Mouse (Mus musculus) ovary, postnatal 10 days (tissue): ENCODE data around the gene Fchsd2.

ENCODE experiments used
- DNase-seq: peaks from one replicate; pipeline ENCODE4 v3.0.0; 2022; ENCODE audit warnings: low spot score

Gene Fchsd2

DNA sequence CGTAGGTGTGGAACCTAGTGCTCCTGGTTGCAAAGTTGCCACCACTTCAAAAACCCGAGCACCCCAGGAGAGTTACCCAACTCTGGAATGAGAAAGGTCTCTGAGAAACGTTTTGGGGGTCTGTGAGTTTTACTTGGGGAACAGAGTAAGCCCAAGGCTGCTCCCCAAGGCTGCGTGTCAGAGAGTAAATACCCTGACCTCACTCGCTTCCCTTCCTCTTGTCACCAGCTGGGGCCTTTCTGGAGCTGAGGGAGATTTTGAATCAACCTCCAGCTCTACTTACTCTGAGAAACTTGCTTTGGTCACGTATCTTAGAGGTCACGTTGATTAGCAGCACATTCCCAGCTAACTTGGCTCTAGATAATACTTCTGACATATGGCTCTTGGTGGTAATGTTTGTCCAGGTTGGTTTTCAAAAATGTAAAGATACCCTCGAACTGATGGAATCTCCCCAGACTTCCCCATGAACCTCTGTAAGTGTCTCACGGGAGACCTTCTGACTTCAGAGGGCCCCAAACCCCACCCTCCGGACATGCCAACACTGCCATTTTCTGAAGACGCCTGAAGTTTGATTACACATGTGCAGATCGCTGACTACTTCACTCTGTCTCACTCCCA lies 20.4 kb upstream of the Fchsd2 start:
- no peak for DNase-seq

DNA sequence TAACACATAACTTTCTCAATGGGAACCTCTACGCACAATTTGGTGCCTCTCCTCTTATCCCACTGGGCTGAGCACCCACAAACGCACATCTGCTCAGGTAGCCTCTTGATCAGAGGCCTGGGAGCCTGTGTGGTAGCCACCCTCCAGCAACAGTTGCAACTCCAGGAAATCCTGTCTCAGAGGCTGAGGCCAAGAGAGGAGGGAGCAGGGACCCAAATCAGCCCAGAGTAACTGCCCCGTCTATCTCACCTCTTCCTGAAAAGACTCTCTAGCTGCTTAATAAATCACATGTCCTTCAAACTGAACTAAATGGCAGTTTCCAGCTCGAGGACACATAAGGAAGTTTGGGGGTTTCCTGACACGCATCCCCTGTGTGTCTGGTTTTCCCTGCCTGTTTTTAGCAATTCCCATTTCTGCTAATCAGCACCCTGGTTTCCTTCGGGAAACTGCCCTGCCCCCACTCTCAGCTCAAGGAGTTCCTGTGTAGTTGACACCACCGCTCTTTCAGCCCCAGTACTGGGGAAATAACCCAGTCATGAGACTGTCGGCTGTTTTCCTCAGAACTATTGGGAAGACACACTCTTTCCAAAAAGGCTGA lies 18.4 kb upstream of the Fchsd2 start:
- no peak for DNase-seq

DNA sequence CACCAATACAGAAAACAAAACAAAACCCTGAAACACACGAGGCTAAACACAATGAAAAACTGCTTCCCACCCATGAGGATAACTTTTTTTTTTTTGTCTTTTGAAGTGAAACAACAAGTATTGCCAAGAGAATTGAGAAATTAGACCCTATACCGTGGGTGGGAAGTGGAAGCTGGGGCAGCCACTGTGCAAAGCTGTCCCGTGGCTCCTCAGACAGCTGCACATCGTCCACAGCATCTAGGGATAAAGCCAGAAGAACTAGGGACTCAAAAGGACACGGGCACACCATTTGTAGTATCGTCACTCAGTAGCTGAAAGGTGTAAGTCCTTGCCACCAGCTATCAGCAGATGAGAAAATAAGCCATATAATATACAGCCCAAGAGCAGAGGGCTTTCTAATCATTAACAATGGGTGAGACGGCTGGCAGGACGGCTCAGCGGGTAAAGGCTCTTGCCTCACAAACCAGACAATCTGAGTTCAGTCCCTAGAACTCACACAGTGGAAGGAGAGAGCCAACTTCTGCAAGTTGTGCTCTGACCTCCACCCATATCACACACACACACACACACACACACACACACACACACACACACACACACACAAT lies 9.0 kb upstream of the Fchsd2 start:
- DNase-seq: no peak

DNA sequence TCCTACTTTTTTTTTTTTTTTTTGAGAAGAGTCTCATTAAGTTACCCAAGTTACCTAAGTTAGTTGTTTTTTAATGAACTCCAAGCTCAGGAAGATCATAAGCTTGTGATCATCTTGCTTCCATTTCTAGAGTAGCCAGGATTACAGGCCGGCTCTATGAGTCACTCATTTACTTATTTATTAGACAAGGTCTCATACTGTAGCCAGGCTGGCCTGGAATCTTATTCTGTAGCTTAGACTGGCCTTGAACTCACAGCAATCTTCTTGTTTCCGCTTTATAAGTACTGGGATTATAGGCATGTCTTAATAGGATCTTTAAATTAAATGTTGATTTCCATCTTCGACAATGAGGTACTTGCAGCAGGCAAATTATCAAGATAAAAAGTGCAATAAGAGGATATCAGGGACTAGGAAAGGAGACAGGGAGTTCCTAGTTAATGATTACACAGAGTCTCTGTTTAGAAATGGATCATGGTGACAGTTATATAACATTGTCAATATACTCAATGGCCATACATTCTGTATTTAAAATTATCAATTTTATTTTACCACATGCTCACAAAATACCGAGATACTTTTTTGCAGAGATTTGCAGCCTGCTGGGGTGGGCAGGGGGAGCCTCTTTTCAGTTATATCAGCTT lies 7.7 kb upstream of the Fchsd2 start:
- no peak for DNase-seq

DNA sequence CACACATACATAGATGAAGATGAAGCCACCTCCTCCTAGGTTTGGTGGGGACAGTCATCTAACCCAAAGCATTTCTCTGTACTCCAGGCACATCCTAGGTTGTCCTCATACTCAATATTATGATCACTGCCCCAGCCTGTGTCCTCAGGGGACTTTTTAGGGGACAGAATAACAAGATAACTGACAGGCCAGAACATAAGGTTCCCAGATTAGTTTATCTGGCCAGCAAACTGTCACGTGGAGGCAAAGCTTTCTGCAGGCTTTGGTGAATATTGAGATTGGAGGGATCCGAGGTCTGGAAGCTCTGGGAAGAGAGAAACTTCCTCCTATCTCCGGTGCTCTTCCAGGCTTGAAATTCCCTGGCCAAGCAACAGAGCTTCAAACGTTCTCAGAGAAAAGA lies 6.9 kb upstream of the Fchsd2 start:
- no peak for DNase-seq

DNA sequence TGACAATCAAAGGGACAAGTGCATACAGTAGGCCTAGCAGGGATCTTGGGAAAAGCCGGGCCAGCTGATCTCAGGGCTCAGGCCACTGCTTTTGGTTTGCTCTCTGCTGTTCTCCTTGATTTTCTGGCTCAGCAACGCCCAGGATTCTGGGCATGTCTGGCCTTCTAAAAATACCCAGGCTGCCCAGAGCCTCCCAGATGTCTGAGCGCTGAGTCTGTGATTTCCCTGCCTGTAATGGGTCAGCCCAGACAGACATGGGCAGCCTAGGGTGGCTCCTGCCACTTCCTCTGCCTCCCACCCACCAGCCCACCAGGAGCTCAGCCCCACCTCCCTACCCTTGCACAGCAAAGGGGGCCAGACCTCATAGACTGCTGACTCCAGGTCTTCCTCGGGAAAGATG lies 4.0 kb upstream of the Fchsd2 start:
- DNase-seq: no peak

DNA sequence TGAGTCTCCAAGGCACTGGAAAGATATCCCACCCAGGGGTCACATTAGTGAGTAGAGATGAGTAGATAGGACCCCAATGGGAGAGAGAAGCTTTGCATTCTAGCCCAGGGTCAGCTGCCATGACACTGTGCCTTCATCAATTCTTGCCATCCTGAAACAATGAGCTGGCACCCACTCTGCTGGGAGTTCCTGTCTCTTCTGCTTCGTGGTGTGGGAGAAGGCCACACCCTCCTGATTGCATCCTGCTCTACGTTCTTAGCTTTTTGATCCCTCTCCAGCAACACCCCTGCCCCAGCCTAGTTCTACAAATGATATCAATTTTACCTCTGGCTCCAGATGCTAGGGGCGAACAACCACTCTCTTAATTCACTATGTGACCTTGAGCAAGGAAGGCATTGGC lies 3.4 kb upstream of the Fchsd2 start:
- DNase-seq: no peak

DNA sequence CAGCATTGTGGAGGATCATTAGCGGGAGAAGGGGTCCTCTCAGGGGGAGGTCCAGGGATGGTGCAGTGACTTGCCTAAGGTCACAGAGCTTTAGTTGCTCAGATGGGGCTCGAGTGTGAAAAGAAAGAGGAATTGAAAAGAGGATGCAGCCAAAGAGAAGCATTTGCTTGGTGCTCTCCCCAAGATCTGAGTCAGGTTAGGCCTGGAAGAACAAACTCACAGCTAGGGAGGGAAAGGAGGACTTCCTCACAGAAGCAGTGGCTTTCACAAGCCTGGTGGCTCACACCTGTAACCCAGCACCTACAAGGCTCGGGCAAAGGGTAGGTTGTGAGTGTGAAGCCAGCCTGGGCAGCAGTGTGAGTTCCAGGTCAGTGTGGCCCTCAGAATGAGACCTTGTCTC lies 568 bp downstream of the Fchsd2 start:
- DNase-seq: no peak

DNA sequence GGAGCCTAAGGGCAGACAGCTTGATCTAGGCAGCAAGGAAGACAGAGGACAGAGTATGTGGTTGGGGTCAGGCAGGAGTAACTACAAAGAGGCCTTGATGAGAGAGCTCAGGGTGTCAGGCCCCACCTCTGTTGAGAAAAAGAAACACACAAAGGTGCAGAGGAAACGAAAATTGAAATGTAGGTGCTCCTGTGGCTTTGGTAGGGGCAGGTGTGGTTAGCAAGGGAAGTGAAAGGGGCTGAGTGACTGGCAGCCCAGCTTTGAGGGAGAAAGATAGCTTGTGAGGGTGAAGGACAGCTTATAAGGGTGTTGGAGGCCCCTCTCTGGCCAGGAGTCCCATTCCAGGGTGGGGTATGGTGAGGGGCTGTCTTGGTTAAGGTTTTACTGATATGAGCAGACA lies 2.1 kb downstream of the Fchsd2 start:
- no peak for DNase-seq

DNA sequence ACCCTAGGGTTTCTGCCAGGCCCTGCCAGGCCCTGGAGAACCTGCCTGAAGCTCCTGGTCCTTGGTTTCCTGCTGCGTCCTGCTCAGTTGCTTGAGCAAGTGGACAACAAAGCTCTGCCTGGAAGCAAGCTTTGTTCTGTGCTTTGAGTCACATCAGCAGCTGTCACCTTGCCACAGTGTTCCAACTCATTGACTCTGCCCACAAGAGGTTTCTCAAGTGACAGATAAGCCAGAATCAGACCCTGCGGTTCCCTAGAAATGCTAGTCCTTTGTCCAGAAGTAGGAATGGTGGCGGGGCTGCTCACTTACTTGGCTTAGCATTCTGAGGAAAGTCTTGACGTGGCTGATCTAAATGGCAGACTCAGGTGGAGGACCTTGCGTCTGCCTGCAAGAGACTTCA lies 2.9 kb downstream of the Fchsd2 start:
- no peak for DNase-seq

DNA sequence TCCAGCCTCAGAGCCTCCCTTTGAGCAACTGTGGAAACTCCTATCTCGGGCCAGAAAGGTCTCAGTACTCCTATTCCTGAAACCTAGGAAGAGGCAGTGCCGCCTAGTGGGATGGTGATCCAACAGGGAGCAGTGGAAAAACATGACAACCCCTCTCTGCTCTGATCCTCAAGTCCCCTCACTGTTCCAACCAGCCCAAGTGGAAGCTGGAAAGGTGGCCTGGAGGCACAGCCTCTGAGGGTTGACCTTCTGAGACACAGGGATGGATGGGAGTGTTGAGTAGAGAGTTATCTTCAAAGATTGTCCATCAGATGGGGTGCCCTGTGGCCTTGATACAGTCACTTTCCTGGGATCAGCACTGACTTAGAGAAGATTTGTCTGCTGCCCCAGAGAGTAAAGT lies 3.9 kb downstream of the Fchsd2 start:
- no peak for DNase-seq

DNA sequence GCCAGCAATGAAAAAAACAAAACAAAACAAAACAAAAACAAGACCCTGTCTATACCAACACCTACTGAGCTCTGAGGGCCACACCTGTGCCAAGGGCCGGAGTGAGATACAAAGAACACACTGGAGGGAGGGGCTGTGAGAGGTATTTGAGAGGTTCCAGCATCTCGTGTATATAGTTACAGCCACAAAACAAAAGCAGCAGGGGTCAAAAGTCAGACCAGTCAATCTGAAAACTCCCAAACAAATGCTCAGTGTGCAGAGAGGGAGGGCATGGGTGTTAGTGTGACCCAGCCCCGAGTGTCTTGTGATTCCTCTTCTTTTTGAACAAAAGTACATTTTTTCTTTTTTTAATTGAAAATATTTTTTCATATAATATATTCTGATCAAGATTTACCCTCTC lies 4.4 kb downstream of the Fchsd2 start:
- DNase-seq: no peak

DNA sequence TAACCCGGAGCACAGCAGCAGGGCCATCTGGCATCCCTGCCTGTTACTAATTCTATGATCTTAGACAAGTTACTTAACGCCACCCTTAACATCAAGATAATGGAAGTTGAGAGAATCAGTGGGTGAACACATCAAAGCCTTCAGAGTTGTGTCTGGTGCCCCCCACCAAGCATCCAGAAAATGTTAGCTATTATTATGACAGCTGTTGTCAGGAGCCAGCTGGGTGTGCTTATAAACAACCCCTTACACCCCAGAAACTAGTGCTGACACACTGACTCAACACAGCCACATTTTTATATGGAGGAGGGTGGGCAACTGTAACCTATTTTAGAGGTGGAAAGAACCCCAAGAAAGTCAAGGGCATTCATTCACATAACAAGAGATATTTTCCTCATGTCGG lies 7.3 kb downstream of the Fchsd2 start:
- no peak for DNase-seq

DNA sequence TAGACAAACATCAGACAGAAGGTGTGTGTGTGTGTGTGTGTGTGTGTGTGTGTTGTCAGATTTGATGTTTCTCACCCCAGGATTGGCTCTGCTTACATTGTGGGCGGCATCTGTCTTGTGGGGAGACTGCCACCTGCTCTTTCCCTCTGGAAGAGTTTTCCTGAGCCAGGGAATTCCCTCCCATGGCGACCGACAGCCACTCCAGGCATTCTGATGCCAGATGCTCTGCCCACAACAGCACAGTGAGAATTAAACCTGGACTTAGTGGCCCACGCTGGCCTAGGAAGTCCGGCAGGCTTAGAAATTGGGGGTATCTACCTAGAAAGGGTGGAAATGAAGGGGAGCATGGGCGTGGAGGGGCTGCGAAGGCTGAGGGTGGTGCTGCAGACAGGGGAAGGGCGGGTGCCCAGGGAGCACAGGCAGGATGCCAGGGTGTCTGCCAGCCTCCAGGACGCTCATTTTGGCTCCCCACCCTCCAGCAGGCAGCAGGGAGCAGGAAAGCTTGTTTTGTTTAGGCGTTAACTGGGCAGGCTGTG lies 8.6 kb downstream of the Fchsd2 start:
- DNase-seq: no peak

DNA sequence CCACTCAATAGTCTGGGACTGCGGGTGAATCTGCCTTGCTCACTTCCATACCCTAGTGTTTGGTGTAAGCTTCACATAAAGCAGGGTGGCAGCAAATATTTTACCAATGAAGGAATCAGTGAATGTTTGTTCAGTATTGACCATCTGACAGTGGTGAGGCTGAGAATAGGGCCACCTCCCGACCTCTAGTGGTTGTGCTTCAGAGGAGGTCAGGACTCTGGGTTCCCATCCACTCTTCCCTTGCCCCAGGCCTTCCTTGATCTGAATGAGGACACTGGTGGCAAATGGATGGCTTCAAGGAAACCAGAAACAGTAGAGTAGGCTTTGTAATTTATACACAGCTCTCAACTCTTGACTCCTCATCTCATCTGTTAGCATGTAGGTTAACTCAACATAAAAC lies 14.0 kb downstream of the Fchsd2 start:
- DNase-seq: no peak

DNA sequence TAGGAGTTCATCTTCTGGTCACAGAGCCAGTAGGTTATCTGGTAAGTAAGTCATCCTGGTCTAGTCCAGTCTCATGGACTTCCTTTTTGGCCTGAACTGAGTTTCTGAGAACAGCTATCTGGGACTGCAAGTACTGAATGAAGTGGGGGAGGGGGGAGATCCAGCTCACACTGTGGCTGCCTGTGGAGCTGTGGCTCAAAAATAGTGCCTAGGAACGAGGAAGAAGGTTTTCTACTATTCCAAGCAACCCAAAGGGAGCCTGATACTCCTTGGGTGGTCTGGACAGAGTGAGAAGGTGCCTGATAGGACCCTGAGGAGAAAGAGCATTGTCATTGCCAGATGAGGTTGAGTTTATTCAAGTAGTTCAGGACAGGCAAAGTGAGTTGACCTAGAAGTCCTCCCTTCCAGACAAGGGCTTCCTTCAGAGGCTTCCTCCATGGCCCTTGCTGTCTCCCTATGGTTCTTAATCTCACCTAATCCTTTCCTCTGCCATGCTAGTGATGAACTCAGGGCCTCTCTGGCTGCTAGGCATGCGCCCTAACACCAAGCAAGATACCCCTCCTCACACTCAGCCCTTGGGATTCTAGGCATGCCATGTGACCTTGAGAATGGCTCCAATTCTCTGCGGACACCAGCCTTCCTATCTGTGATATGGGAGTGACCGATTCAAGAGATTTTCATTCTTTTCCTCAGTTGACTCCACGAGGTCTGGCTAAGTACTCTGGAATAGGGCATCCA lies 14.6 kb downstream of the Fchsd2 start:
- DNase-seq: no peak

DNA sequence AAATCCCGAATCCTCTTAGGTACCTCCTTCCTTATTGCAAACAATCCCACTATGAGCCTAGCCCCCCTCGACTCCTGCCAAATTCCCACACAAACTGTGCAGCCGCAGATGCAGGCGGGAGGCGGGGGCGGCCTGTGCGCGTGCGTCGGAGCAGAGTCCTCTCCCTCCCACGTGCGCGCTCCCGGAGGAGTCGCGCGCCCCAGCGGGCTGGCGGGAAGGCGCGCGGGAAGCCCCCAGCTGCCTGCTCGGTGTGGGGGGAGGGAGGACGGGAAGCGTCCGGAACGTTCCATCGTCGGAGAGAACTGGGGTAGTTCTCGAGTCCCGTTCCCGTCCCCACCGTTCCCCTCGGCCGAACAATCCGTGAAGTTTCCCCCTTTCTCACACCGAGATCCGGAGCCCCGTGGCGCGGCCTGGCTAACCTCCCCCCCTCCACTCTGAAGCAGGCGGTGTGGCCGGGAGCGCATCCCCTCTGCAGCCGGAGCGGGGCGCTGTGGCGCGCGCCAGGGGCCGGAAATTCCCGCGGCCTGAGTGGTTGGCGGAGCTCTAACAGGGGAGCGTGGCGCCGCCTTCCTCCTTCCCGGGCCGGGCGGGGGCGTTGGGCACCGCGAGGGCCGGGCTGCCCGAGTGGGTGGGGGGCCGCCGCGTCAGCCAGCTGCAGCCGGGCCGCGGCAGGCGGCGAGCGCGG lies 15.4 kb downstream of the Fchsd2 start:
- peak; percentile 98 for DNase-seq

DNA sequence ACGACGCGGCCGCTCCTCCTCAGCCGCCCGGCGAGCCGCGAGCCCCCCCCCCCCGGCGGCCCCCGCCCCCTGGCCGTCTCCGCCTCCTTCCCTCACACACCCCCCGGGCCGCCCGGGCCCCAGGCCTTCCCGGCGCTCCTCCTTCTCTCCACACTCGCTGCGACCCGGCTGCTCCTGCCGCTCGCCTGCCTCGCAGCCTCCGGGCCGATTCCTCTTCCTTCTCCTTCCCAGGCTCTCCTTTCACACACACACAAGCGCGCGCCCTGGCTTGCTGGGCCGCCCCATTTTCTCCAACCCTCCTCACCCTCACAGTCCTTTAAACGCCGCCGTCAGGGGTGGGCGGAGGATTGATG lies 16.0 kb downstream of the Fchsd2 start:
- DNase-seq: peak; percentile 55

DNA sequence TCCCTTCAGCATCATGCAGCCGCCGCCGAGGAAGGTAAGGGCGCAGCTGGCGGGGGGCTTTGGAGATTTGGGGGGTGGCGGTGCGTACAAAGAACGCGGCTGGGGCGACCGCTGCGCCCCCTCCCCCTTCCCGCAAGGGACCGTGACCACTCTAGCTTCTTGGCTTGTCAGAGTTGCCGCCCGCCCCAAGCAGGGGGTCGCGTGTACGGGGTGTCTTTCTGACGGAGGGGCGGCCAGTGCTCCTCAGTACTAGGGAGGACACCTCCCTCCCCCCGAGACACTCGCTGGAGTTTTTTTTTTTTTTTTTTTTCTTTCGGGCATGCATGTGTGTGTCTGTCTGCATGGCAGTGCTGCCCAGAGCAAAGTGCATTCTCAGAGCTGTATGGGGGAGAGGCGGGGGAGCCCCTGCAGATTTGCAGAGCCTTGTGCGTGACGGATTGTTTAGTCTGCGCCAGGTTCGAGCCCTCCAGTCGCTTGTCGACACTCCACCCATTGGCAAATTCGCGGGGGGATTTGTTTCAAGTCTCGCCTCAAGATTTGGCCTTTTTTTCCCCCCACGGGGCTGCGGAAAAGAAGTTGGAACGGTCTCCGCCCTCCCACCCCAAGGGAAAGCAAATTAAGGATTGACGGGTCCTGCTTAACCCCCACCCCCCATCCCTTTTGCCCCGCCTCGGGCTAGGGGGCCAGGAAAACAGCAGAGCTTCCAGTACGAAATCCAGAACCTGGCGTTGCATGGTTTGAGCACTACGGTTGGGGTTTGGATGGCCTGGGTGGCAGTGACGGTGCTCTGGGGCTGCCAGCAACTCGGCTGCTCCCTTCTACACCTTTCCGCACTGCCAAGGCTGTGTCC lies 16.6 kb downstream of the Fchsd2 start:
- DNase-seq: peak; percentile 15

DNA sequence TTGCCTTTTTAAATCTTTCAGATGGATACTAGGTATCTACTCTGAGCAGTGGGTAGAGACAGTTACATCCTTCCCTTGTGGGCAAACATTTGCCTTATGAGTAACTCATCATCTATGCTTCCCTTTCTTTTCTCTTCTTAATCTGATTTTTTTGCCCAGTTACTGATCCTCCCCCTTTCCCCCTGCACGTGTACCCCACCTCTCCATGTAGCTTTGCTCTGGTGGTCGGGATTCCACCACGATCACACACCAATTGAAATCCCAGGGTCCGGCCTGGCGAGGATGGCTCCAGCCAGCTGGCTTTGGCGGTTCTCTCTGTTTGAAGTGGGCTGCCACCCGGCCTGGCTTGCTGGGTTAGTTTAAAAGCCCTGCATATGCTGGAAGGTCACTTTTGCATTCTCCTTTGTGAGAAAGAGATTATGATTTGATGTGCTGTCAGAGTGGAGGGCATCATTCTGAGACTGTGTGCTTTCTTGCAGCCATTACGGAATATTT lies 17.2 kb downstream of the Fchsd2 start:
- DNase-seq: no peak

DNA sequence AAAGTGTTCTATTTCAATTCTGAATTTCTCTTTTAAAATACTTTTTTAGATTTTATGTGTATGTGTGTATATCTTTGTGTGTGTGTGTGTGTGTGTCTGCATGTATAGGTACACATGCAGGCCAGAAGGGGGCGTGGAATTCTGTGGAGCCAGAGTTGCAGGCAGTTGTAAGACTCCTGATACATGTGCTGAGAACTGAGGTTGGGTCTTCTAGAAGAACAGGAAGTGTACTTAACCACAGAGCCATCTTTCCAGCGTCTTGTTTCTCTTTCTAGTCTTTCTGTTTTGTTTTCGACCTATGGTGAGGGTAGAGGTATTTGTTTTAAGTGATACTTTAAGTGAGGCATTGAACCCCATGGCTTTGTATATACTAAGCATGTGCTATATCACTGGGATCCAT lies 20.7 kb downstream of the Fchsd2 start:
- no peak for DNase-seq
